Mouse (Mus musculus): Measurements from ENCODE around the gene Tmem219. TPM values are rescaled to one million over a fixed set of nuclear protein-coding genes. Genes with fewer than 3 reads are reported as not detected.

Gene Tmem219
- polyA plus RNA-seq, 1 experiment from 2014 or later: 18.7 TPM

- peaks cover 29% of the 10 kb centered on the region for H3K27me3 ChIP-seq (ENCODE audit: control insufficient read depth, insufficient read depth, low read depth, low read length)
- H3K9ac ChIP-seq (ENCODE audit: low read depth, low read length): no peak overlapping the region
- WGBS (ENCODE audit: insufficient replicate concordance): 23% methylated on average over 4 of the region's 4 CpGs
- no peak overlapping the region for H3K4me2 ChIP-seq (ENCODE audit: low read depth, low read length)
- H3K4me1 ChIP-seq (ENCODE audit: control insufficient read depth, low read depth, low read length): peaks cover 5% of the 10 kb centered on the region
- H3K4me3 ChIP-seq (ENCODE audit: low read depth, low read length): no peak overlapping the region
- no peaks in the 10 kb centered on the region for H3K9me3 ChIP-seq (replicated peaks; ENCODE audit: control insufficient read depth, low read length)
- no peak for ATAC-seq (ENCODE audit: low read depth)
- no peak overlapping the region for H3K27ac ChIP-seq (ENCODE audit: low read length)
- H3K36me3 ChIP-seq (ENCODE audit: control insufficient read depth, insufficient read depth): no peaks in the 10 kb centered on the region
Measured at GRCm38 (mm10) chr7:126951741-126952140, 29.0 kb upstream of the Tmem219 start.

DNA sequence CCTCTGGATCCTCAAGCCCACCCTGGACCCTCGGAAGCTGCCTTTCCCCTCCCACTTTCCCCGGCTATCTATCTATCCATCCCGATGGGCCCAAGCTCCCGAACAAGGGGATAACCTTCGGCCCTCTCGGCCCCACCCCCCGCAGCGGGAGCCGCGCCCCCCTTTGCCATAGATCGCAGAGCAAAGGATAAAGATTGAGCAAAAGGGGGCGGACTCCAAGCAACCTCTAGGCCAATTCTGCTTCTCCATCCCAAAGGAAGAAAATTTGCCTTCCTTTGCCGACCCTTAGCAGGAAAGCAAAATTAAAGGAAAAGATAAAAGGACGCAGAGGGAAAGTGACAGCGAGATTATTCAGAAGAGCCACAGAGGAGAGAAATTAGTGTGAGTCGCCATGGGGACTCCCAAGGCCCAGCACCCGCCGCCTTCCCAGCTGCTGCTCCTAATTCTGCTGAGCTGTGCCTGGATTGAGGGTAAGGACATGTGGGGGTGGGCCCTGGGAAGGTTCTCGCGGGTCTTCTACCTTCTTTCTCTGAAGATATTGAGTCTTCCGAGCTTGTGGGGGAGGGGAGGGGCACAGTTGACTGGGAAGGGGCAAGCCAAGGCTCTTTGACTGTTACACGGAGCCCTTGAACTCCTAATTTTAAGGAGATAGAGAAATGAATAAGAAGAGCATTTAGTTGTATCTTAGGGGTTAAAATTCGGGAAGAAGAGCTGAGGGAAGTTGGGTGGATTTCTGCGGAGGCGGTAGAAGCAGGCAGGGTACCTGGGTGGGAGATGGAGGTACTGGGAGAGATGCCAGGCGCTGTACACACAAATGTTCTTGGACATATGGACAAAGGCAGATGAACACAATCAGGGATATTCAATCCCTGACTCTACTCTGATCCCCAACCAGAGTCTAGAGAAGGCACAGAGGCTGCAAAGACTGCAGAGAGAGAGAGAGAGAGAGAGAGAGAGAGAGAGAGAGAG, 28.2 kb upstream of the Tmem219 start:
- H3K9ac ChIP-seq (ENCODE audit: low read depth, low read length): no peak overlapping the region
- no peak overlapping the region for H3K4me2 ChIP-seq (ENCODE audit: low read depth, low read length)
- H3K36me3 ChIP-seq (ENCODE audit: control insufficient read depth, insufficient read depth): no peaks in the 10 kb centered on the region
- H3K27me3 ChIP-seq (ENCODE audit: control insufficient read depth, insufficient read depth, low read depth, low read length): peaks cover 29% of the 10 kb centered on the region
- peaks cover 5% of the 10 kb centered on the region for H3K4me1 ChIP-seq (ENCODE audit: control insufficient read depth, low read depth, low read length)
- no peak overlapping the region for H3K27ac ChIP-seq (ENCODE audit: low read length)
- WGBS (ENCODE audit: insufficient replicate concordance): 9% methylated on average over 26 of the region's 26 CpGs
- H3K4me3 ChIP-seq (ENCODE audit: low read depth, low read length): no peak overlapping the region
- ATAC-seq (ENCODE audit: low read depth): no peak
- no peaks in the 10 kb centered on the region for H3K9me3 ChIP-seq (replicated peaks; ENCODE audit: control insufficient read depth, low read length)

DNA sequence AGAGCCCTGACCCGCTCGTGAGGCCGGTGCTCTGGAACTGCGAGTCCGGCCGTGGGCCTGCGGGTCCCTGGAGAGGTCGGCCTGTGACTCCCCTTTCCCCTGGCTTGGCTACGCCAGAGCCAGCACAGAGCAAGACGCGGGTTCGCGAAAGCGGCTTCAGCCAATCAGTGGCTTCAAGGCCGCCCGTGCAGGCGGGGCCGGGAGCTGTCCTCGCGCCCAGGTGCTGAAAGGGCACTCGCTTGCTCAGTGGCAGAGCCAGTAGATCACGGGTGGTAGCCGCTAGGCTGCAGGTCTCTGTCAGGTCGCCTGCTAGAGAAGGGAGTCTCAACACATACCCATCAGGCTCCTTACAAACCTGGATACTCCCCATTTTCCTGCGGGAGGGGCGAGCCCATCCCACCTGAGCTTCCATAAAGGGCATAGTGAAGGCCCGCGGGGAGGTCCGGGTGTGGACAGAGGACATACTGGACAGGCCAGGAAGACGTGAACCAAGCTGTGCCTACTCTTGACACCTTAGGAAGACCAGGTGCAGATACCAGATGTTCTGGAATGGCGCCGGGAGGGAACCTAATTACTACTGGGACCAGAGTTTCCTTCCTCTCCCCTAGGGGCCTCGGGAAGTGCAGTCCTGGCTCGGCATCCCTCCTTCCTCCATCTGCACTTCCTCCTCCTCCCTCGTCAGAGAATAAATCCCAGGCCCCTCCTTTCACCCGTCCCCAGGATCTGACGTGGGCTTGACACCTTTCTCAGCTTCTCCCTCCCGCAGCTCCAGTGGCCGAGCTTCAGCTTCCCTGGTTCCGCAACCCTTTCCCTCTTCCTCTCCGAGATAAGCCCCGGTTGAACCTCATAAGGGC, 27.3 kb upstream of the Tmem219 start, which contains the start of gene Sez6l2:
Sez6l2 (plus strand) TSS at position 771 of the 854 bp plus-strand sequence.
- WGBS (ENCODE audit: insufficient replicate concordance): 1% methylated on average over 42 of the region's 42 CpGs
- H3K36me3 ChIP-seq (ENCODE audit: control insufficient read depth, insufficient read depth): no peaks in the 10 kb centered on the region

DNA sequence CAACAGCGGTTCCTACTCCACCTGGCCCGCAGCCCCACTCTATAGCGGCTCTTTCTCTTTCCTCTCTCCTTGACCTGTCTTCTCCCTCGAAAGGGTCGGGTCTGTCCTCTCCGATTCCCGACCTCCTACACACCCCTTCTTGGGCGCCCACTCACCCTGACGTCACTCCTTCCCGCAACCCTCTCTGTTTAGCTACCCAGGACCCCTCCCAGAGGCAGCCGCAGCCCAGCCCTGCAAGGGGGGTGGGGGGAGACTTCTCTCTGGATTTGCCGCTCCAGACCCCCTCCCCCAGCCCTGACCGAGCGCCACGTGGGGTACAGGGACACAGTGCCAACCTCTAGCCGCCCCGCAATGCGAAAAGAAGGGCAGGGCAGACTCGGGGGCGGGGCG, 26.7 kb upstream of the Tmem219 start, which contains the start of gene Asphd1:
Asphd1 (minus strand) TSS at position 180 of the 390 bp plus-strand sequence.
- Histone ChIP-seq H3K27me3 (ENCODE audit: control insufficient read depth, insufficient read depth, low read depth, low read length) (peaks cover 29% of the 10 kb centered on the region), H3K9ac (ENCODE audit: low read depth, low read length) (no peak within 1 kb of the TSS), H3K4me1 (ENCODE audit: control insufficient read depth, low read depth, low read length) (peaks cover 5% of the 10 kb centered on the region), H3K9me3 (replicated peaks; ENCODE audit: control insufficient read depth, low read length) (no peaks in the 10 kb centered on the region), H3K27ac (ENCODE audit: low read length) (no peak within 1 kb of the TSS), H3K36me3 (ENCODE audit: control insufficient read depth, insufficient read depth) (no peaks in the 10 kb centered on the region), H3K4me3 (ENCODE audit: low read depth, low read length) (peak within 1 kb of the TSS; percentile 41), H3K4me2 (ENCODE audit: low read depth, low read length) (peak within 1 kb of the TSS; percentile 79)
- WGBS (ENCODE audit: insufficient replicate concordance): 3% methylated on average over 21 of the region's 21 CpGs
- ATAC-seq (ENCODE audit: low read depth): no peak

More for the DNA sequence above, 27.3 kb upstream of the Tmem219 start, which contains the start of gene Sez6l2:
- Histone ChIP-seq H3K9ac (ENCODE audit: low read depth, low read length) (no peak within 1 kb of the TSS), H3K4me3 (ENCODE audit: low read depth, low read length) (peak within 1 kb of the TSS; percentile 41), H3K9me3 (replicated peaks; ENCODE audit: control insufficient read depth, low read length) (no peaks in the 10 kb centered on the region), H3K27me3 (ENCODE audit: control insufficient read depth, insufficient read depth, low read depth, low read length) (peaks cover 29% of the 10 kb centered on the region), H3K27ac (ENCODE audit: low read length) (no peak within 1 kb of the TSS), H3K4me1 (ENCODE audit: control insufficient read depth, low read depth, low read length) (peaks cover 5% of the 10 kb centered on the region), H3K4me2 (ENCODE audit: low read depth, low read length) (peak within 1 kb of the TSS; percentile 79)
- peak; percentile 79 for ATAC-seq (ENCODE audit: low read depth)

- no peak for ATAC-seq (ENCODE audit: low read depth)
- WGBS (ENCODE audit: insufficient replicate concordance): 67% methylated on average over 10 of the region's 10 CpGs
- H3K4me1 ChIP-seq (ENCODE audit: control insufficient read depth, low read depth, low read length): peaks cover 5% of the 10 kb centered on the region
- no peaks in the 10 kb centered on the region for H3K36me3 ChIP-seq (ENCODE audit: control insufficient read depth, insufficient read depth)
- no peak overlapping the region for H3K9ac ChIP-seq (ENCODE audit: low read depth, low read length)
- H3K4me3 ChIP-seq (ENCODE audit: low read depth, low read length): no peak overlapping the region
- H3K9me3 ChIP-seq (replicated peaks; ENCODE audit: control insufficient read depth, low read length): no peaks in the 10 kb centered on the region
- no peak overlapping the region for H3K4me2 ChIP-seq (ENCODE audit: low read depth, low read length)
- H3K27me3 ChIP-seq (ENCODE audit: control insufficient read depth, insufficient read depth, low read depth, low read length): peaks cover 29% of the 10 kb centered on the region
- H3K27ac ChIP-seq (ENCODE audit: low read length): no peak overlapping the region
Measured at GRCm38 (mm10) chr7:126948626-126949025, 25.9 kb upstream of the Tmem219 start.

- Histone ChIP-seq H3K27ac (ENCODE audit: low read length) (no peak overlapping the region), H3K36me3 (ENCODE audit: control insufficient read depth, insufficient read depth) (no peaks in the 10 kb centered on the region), H3K9ac (ENCODE audit: low read depth, low read length) (no peak overlapping the region), H3K27me3 (ENCODE audit: control insufficient read depth, insufficient read depth, low read depth, low read length) (peaks cover 22% of the 10 kb centered on the region), H3K4me3 (ENCODE audit: low read depth, low read length) (no peak overlapping the region), H3K4me2 (ENCODE audit: low read depth, low read length) (no peak overlapping the region), H3K9me3 (replicated peaks; ENCODE audit: control insufficient read depth, low read length) (no peaks in the 10 kb centered on the region), H3K4me1 (ENCODE audit: control insufficient read depth, low read depth, low read length) (peaks cover 5% of the 10 kb centered on the region)
- ATAC-seq (ENCODE audit: low read depth): no peak
- 43% methylated on average over 3 of the region's 3 CpGs for WGBS (ENCODE audit: insufficient replicate concordance)
Measured at GRCm38 (mm10) chr7:126946530-126946929, 23.8 kb upstream of the Tmem219 start.

DNA sequence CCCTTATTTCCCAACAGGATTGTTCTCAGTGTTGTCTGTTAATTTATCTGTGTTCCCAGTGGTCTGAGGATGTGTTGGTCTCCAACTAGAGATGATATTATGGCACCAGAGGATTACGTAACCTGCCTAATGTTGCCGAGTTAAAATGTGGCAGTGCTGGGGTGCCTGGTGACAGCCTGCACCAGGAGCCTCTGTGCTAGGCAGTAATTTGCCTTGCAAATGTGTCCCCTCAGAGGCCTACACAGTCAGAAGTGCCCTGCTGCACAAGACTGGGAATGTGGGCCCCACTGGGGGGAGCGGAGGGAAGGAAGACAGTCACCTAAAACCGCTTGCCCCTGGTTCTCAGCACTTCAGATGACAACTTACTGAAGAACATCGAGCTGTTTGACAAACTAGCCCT, 19.1 kb upstream of the Tmem219 start:
- 77% methylated on average over 5 of the region's 5 CpGs for WGBS (ENCODE audit: insufficient replicate concordance)
- Histone ChIP-seq H3K4me1 (ENCODE audit: control insufficient read depth, low read depth, low read length) (0 out of 2 replicates have a peak, but pooled peaks cover 2% of the 10 kb centered on the region), H3K27me3 (ENCODE audit: control insufficient read depth, insufficient read depth, low read depth, low read length) (no peaks in the 10 kb centered on the region), H3K4me3 (ENCODE audit: low read depth, low read length) (no peak overlapping the region), H3K4me2 (ENCODE audit: low read depth, low read length) (no peak overlapping the region), H3K27ac (ENCODE audit: low read length) (no peak overlapping the region), H3K9me3 (replicated peaks; ENCODE audit: control insufficient read depth, low read length) (no peaks in the 10 kb centered on the region), H3K36me3 (ENCODE audit: control insufficient read depth, insufficient read depth) (peaks cover 6% of the 10 kb centered on the region; the same call in 1 of the 2 replicates), H3K9ac (ENCODE audit: low read depth, low read length) (no peak overlapping the region)
- no peak for ATAC-seq (ENCODE audit: low read depth)

GRCm38 (mm10) chr7:126941171-126941570, 18.5 kb upstream of the Tmem219 start:
- no peak overlapping the region for H3K4me3 ChIP-seq (ENCODE audit: low read depth, low read length)
- no peak for ATAC-seq (ENCODE audit: low read depth)
- H3K36me3 ChIP-seq (ENCODE audit: control insufficient read depth, insufficient read depth): peaks cover 6% of the 10 kb centered on the region; the same call in 1 of the 2 replicates
- no peaks in the 10 kb centered on the region for H3K27me3 ChIP-seq (ENCODE audit: control insufficient read depth, insufficient read depth, low read depth, low read length)
- H3K9me3 ChIP-seq (replicated peaks; ENCODE audit: control insufficient read depth, low read length): no peaks in the 10 kb centered on the region
- 0 out of 2 replicates have a peak, but pooled peaks cover 2% of the 10 kb centered on the region for H3K4me1 ChIP-seq (ENCODE audit: control insufficient read depth, low read depth, low read length)
- 50% methylated on average over 6 of the region's 6 CpGs for WGBS (ENCODE audit: insufficient replicate concordance)
- H3K27ac ChIP-seq (ENCODE audit: low read length): no peak overlapping the region
- no peak overlapping the region for H3K4me2 ChIP-seq (ENCODE audit: low read depth, low read length)
- H3K9ac ChIP-seq (ENCODE audit: low read depth, low read length): no peak overlapping the region

All from liver, embryonic 16.5 days (tissue).